Mouse (Mus musculus) regulatory T cell (primary cell): ENCODE results near the gene Asb9.

Experiments used
- in situ Hi-C: fragments of 300-600 bp; cut with MboI, MseI; formaldehyde crosslinking; loops from one replicate; pipeline ENCODE4 v1.15.1; 2025; ENCODE audit warnings: high pct_unique_total_duplicates

The Asb9 gene

GRCm38 (mm10) chrX:164505709-164506498, at the start of gene Asb9:
TSS of gene Asb9 (plus strand) at chrX:164506327.
- in situ Hi-C loops = no loop called here

GRCm38 (mm10) chrX:164459205-164459878, 46.8 kb upstream of the Asb9 start:
- in situ Hi-C loops = no loop called here

- in situ Hi-C loops = no loop called here
Measured at GRCm38 (mm10) chrX:164502258-164502657, 3.9 kb upstream of the Asb9 start.

- in situ Hi-C loops = no loop called here
Measured at GRCm38 (mm10) chrX:164507068-164507467, 941 bp downstream of the Asb9 start.

- in situ Hi-C loops = no loop called here
Measured at GRCm38 (mm10) chrX:164508728-164509127, 2.6 kb downstream of the Asb9 start.

GRCm38 (mm10) chrX:164522138-164522537, 16.0 kb downstream of the Asb9 start:
- in situ Hi-C loops = no loop called here

GRCm38 (mm10) chrX:164526566-164526965, 20.4 kb downstream of the Asb9 start:
- in situ Hi-C loops = no loop called here

GRCm38 (mm10) chrX:164541436-164542317, 35.5 kb downstream of the Asb9 start:
- in situ Hi-C loops = loop anchor here (10.0 kb wide), 1 partner anchor 1623 kb away; no protein-coding TSS in a partner anchor

- in situ Hi-C loops = no loop called here
Measured at GRCm38 (mm10) chrX:164570195-164570594, 64.1 kb downstream of the Asb9 start.

- in situ Hi-C loops = no loop called here
Measured at GRCm38 (mm10) chrX:164576967-164577366, 70.8 kb downstream of the Asb9 start.
